Mouse (Mus musculus) hindbrain, embryonic 12.5 days (tissue): ENCODE data around the gene Evi5. TPM values are rescaled to one million over a fixed set of nuclear protein-coding genes. Genes with fewer than 3 reads are reported as not detected.

Source experiments
- ATAC-seq: fragments of 200-750 bp; cut with Nextera tagmentation; 2 replicates; pipeline ENCODE4 v1.8.0; 2017; ENCODE audit warnings: moderate TSS enrichment; ENCODE audit not compliant: low FRiP score
- H3K27ac ChIP-seq: fragments of 300-500 bp; sonication (generic); 2 replicates; pipeline ENCODE4 v1.5.1; 2016; ENCODE audit warnings: mild to moderate bottlenecking
- H3K27me3 ChIP-seq: fragments of 300-500 bp; sonication (generic); 2 replicates; pipeline ENCODE4 v1.6.1; 2016; ENCODE audit warnings: mild to moderate bottlenecking
- H3K36me3 ChIP-seq: fragments of 300-500 bp; sonication (generic); 2 replicates; pipeline ENCODE4 v1.6.1; 2016; ENCODE audit warnings: mild to moderate bottlenecking
- H3K4me1 ChIP-seq: fragments of 300-500 bp; sonication (generic); 2 replicates; pipeline ENCODE4 v1.6.1; 2016
- H3K4me2 ChIP-seq: fragments of 300-500 bp; sonication (generic); replicated peaks from 2 replicates; pipeline ENCODE4 v1.6.1; 2016; ENCODE audit warnings: mild to moderate bottlenecking
- H3K4me3 ChIP-seq: fragments of 300-500 bp; sonication (generic); 2 replicates; pipeline ENCODE4 v1.5.1; 2016; ENCODE audit warnings: mild to moderate bottlenecking
- H3K9ac ChIP-seq: fragments of 300-500 bp; sonication (generic); 2 replicates; pipeline ENCODE4 v1.6.1; 2016; ENCODE audit warnings: mild to moderate bottlenecking, moderate library complexity
- H3K9me3 ChIP-seq: fragments of 300-500 bp; sonication (generic); replicated peaks from 2 replicates; pipeline ENCODE4 v1.6.1; 2016; ENCODE audit warnings: mild to moderate bottlenecking
- WGBS: fragments of 180-500 bp; shearing (Covaris S2); methylation state at CpG from one replicate; pipeline ENCODE4 v1.1.7; 2016; 5-methylcytosine and 5-hydroxymethylcytosine counted together
- polyA plus RNA-seq: library from polyadenylated mRNA; unstranded; fragments of >200 nt; fragmentation: Nextera tagmentation; extraction: Ambion mirVana; gene quantifications from 2 replicates; pipeline ENCODE4 v1.2.1, GENCODE M21; 2016

Evi5 gene
- polyA plus RNA-seq, 1 experiment from 2014 or later = 62.3 TPM

- peak within 1 kb of the TSS; percentile 26 for H3K4me3 ChIP-seq
- peaks cover 40% of the 10 kb centered on the region for H3K4me1 ChIP-seq
- no peaks in the 10 kb centered on the region for H3K36me3 ChIP-seq
- peak within 1 kb of the TSS; percentile 46 for H3K4me2 ChIP-seq
- H3K9ac ChIP-seq = no peak within 1 kb of the TSS
- no peak within 1 kb of the TSS for H3K27ac ChIP-seq
- under 1% methylated on average over 41 of the region's 41 CpGs for WGBS
- peaks cover 93% of the 10 kb centered on the region for H3K27me3 ChIP-seq
- ATAC-seq = peak; percentile 44; the same call in 1 of the 2 replicates
- H3K9me3 ChIP-seq = no peaks in the 10 kb centered on the region
Observed at GRCm38 (mm10) chr5:107725435-107726261, 149.3 kb downstream of the Evi5 start, which contains the start of gene Gfi1. Gene Gfi1 (minus strand): TSS chr5:107726036.

DNA sequence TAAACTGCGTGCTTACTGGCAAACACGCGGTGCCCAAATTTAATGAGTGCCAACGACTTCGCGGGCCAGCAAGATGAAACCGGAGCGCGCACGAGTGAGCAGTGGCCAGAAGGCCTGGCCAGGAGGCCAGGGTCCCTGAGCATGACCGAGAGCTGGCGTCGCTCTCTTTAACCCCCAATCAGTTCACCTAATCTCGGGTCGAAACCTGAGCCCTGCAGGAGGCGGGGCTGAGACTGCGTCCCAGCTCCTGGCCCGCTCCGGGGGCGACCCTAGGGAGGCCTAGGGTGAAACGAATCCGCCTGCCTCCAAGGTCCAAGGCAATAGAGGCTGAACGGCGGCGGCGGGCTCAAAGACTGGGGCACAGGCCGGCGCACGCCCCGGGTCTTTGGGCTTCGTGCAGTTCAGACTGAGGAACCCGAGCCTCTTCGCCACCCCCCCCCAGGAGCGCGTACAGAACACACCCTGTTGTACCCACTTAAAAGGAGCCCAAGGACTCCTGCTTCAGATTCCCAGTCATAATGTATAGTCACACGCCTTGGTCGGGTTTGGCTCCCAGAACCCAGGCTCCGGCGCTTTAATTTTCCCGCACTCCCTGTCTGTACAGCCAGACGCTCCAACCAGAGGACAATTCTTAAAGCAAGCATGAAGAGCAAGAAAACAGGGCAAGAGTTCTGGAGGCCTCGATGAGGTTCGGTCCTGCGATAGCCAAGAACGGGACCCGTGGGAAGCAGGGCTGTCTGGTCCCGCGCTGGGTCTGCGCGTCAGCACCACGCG lies 150.1 kb downstream of the Evi5 start:
- peak; percentile 11; the same call in 1 of the 2 replicates for ATAC-seq
- H3K27ac ChIP-seq = no peak overlapping the region
- H3K9me3 ChIP-seq = no peaks in the 10 kb centered on the region
- H3K4me3 ChIP-seq = peak overlapping the region; percentile 17
- under 1% methylated on average over 49 of the region's 52 CpGs for WGBS
- no peak overlapping the region for H3K9ac ChIP-seq
- H3K27me3 ChIP-seq = peaks cover 94% of the 10 kb centered on the region
- H3K4me1 ChIP-seq = peaks cover 40% of the 10 kb centered on the region
- peak overlapping the region; percentile 40 for H3K4me2 ChIP-seq
- no peaks in the 10 kb centered on the region for H3K36me3 ChIP-seq

DNA sequence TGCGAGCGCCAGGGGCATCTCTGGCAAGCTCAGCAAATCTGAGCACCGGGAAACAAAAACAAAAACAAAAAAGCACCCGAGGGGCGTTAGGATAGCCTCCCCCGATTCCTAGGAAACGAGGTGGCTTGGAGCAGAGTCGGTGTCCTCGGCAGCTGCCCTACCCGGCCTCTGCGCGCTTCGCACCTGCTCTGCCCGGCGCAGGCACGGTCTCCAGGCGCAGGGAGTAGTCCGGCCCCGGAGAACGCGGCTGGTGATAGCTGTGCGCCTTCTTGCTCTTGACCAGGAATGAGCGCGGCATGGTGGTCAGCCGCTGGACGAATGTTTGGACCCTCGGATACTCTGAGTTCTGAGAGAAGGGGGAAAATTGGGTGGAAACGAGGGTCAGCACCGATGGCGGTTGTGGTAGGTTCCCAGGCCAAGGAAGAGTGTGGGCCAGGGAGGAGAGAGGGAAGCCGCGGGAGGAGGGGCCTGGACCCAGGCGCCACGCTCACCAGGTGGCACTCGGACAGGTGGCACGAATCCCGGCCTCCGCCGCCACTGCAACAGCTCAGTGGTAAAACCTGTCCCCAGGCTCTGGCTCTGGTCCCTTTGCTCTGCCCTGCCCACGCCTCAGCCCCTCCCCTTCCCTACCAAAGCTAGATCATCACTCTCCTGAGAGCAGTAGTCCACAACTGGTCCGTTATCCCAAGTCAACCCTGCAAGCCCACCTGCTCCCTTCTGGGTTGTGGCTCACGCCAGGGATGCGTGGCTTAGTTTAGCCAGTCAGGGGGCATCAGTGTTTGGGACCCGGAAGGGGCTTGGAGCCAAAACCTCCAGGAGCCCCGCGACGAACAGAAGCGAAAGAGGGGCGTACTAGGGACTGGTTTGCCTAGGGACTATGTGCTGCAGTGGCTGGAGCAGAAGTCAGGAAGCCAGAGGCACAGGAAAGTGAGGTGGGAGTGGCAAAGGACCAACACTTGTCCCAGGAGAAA lies 151.1 kb downstream of the Evi5 start:
- WGBS = 1% methylated on average over 48 of the region's 49 CpGs
- Histone ChIP-seq H3K9me3 (no peaks in the 10 kb centered on the region), H3K9ac (no peak overlapping the region), H3K27ac (no peak overlapping the region), H3K27me3 (peaks cover 99% of the 10 kb centered on the region), H3K4me3 (peak overlapping the region; percentile 15), H3K36me3 (no peaks in the 10 kb centered on the region), H3K4me1 (peaks cover 40% of the 10 kb centered on the region), H3K4me2 (peak overlapping the region; percentile 33)
- no peak; the same call in 1 of the 2 replicates for ATAC-seq

GRCm38 (mm10) chr5:107722661-107723532 lies 152.0 kb downstream of the Evi5 start:
- peaks cover 40% of the 10 kb centered on the region for H3K4me1 ChIP-seq
- H3K4me2 ChIP-seq = peak overlapping the region; percentile 33
- H3K27ac ChIP-seq = no peak overlapping the region
- H3K9ac ChIP-seq = no peak overlapping the region
- H3K9me3 ChIP-seq = no peaks in the 10 kb centered on the region
- no peak for ATAC-seq
- under 1% methylated on average over 34 of the region's 34 CpGs for WGBS
- no peaks in the 10 kb centered on the region for H3K36me3 ChIP-seq
- H3K4me3 ChIP-seq = peak overlapping the region; percentile 15
- H3K27me3 ChIP-seq = peaks cover 97% of the 10 kb centered on the region

DNA sequence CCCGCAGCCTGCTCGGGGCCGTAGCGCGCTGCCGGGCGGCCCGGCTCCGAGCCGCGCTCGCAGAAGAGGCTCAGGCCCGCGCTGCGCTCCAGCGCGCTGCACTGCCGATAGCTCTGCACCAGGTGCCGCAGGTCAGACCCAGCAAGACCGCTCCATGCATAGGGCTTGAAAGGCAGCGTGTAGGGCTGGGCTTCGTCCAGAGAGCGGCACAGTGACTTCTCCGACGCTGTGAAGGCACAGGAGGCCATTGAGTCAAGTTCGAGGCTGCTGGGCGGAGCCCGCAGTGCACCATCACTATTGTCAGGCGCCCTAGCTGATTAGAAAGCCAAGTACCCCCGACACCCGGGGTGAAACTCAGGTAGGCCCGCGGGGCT lies 153.3 kb downstream of the Evi5 start:
- H3K4me1 ChIP-seq = peaks cover 38% of the 10 kb centered on the region
- H3K9ac ChIP-seq = 0 out of 2 replicates have a peak overlapping the region, but pooled peaks have one; percentile 10
- no peak overlapping the region for H3K27ac ChIP-seq
- H3K9me3 ChIP-seq = no peaks in the 10 kb centered on the region
- peaks cover 97% of the 10 kb centered on the region for H3K27me3 ChIP-seq
- no peaks in the 10 kb centered on the region for H3K36me3 ChIP-seq
- WGBS = under 1% methylated on average over 33 of the region's 33 CpGs
- peak; percentile 51; the same call in 1 of the 2 replicates for ATAC-seq
- peak overlapping the region; percentile 33 for H3K4me3 ChIP-seq
- H3K4me2 ChIP-seq = peak overlapping the region; percentile 55

DNA sequence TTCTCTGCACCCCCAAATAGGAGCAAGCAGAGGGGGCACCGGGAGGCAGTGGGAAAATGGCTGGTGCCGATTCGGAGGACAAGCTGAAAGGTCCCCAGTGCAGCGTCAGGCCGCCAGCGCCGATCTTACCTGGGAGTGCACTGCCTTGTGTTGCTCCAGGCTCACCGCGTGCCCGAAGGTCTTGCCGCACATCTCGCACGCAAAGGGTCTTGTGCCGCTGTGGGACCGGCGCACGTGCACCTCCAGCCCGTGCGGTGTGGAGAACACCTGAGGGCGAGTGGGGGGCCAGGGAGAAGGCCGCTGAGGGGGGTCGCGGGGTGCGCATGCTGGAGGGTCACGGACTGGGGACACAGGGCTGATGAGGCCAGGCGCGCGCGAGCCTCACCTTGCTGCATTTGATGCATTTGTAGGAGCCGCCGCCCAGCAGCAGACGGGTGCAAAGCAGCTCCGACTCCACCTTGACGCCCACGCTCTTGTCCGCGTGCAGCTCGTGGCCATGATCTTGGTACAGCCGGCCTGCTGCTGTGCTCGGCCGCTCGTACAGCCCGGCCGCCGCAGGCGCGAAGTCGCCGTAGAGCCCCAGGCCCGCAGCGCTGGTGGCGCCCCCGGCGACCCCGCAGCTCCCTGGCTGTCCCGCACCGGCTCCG lies 153.8 kb downstream of the Evi5 start:
- Histone ChIP-seq H3K4me1 (peaks cover 33% of the 10 kb centered on the region), H3K27me3 (peaks cover 97% of the 10 kb centered on the region), H3K9ac (0 out of 2 replicates have a peak overlapping the region, but pooled peaks have one; percentile 10), H3K4me3 (peak overlapping the region; percentile 33), H3K4me2 (peak overlapping the region; percentile 55), H3K36me3 (no peaks in the 10 kb centered on the region), H3K27ac (no peak overlapping the region), H3K9me3 (no peaks in the 10 kb centered on the region)
- under 1% methylated on average over 55 of the region's 58 CpGs for WGBS
- ATAC-seq = peak; percentile 20; the same call in 1 of the 2 replicates

DNA sequence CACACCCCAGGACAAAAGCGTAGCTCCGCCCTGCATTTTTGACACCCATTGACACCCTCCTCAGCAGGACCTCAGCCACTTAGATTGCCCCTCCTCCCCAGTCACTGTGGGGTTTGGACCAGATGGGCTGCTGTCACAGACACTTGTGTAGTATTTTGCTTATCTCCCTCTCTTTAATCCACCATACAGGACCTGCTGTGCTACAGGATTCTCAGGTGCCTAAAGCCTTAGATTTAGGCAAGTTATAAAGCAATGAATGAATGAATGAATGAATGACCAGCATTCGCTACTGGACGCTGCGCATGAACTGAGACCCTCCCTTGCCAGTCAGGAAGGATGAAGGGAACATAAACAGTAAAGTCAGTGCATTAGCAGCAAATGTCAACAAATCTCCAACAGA lies 154.4 kb downstream of the Evi5 start:
- no peak for ATAC-seq
- H3K27ac ChIP-seq = no peak overlapping the region
- H3K27me3 ChIP-seq = peaks cover 92% of the 10 kb centered on the region
- no peak overlapping the region for H3K9ac ChIP-seq
- no peaks in the 10 kb centered on the region for H3K36me3 ChIP-seq
- H3K4me3 ChIP-seq = no peak overlapping the region
- peaks cover 29% of the 10 kb centered on the region for H3K4me1 ChIP-seq
- WGBS = 10% methylated on average over 5 of the region's 5 CpGs
- no peaks in the 10 kb centered on the region for H3K9me3 ChIP-seq
- peak overlapping the region; percentile 55; the same call in 1 of the 2 replicates for H3K4me2 ChIP-seq

GRCm38 (mm10) chr5:107719786-107720185 lies 155.1 kb downstream of the Evi5 start:
- Histone ChIP-seq H3K27me3 (peaks cover 85% of the 10 kb centered on the region), H3K4me1 (peaks cover 21% of the 10 kb centered on the region), H3K36me3 (no peaks in the 10 kb centered on the region), H3K4me3 (no peak overlapping the region), H3K9me3 (no peaks in the 10 kb centered on the region), H3K27ac (no peak overlapping the region), H3K4me2 (no peak overlapping the region), H3K9ac (no peak overlapping the region)
- 26% methylated on average over 1 of the region's 1 CpGs for WGBS
- no peak for ATAC-seq

DNA sequence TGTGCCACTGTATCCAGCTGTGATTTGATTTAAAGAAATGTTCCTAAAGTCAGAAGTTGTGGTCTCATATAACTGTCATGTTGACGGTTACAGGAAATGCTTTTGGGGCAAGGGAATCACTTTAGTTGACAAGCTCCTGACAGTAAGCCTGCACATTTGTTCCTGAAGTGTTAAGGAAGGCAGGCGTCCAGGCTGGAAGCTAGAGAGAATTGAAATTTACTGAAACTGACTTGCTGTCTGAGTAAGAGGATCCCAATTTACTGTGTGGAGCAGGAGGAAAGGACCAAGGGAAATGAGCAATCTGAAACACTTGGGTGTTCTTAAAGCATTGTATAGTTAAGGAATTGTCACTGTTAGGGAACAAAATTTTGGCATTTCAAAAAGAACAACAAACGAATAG lies 155.7 kb downstream of the Evi5 start:
- 17% methylated on average over 3 of the region's 3 CpGs for WGBS
- no peak overlapping the region for H3K4me2 ChIP-seq
- no peak overlapping the region for H3K9ac ChIP-seq
- H3K4me1 ChIP-seq = peaks cover 18% of the 10 kb centered on the region
- H3K9me3 ChIP-seq = no peaks in the 10 kb centered on the region
- H3K36me3 ChIP-seq = no peaks in the 10 kb centered on the region
- no peak overlapping the region for H3K4me3 ChIP-seq
- no peak for ATAC-seq
- no peak overlapping the region for H3K27ac ChIP-seq
- H3K27me3 ChIP-seq = peaks cover 83% of the 10 kb centered on the region

DNA sequence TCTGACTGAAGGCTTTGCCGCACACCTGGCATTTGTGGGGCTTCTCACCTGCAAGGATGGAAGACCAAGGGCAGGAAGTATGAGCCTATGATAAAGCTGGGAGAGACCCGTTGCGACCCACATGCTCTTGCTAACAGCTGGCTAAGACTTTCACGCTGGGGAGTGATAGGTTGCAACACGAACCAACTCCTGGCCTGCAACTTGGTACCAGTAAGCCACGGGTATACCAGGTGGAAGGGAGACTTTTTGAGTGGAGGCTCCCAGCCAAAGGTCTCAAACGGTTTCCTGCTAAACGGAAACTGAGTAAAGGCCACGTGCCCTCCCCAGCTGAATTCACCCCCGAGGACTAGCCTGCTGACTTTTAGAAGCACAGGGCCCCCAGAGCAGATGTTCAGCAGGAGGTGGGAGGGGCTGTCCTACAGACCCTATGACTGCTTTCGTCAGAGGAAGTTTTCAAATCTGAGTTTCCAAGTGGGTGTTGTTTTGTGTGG lies 157.0 kb downstream of the Evi5 start:
- 16% methylated on average over 11 of the region's 11 CpGs for WGBS

More for the DNA sequence above, 157.0 kb downstream of the Evi5 start:
- H3K4me3 ChIP-seq = no peak overlapping the region
- H3K36me3 ChIP-seq = no peaks in the 10 kb centered on the region
- H3K9me3 ChIP-seq = no peaks in the 10 kb centered on the region
- no peak for ATAC-seq
- H3K27me3 ChIP-seq = peaks cover 75% of the 10 kb centered on the region
- H3K4me1 ChIP-seq = peaks cover 11% of the 10 kb centered on the region
- H3K27ac ChIP-seq = no peak overlapping the region
- no peak overlapping the region for H3K9ac ChIP-seq
- H3K4me2 ChIP-seq = no peak overlapping the region
